Mouse (Mus musculus) gastrocnemius, postnatal 10 days (tissue): ENCODE results near the gene Lats1. TPM values are rescaled to one million over a fixed set of nuclear protein-coding genes. Genes with fewer than 3 reads are reported as not detected.
"Not testable (repeated sequence)": the region's sequence is repeated elsewhere in the genome, so short reads cannot be mapped to it uniquely, and the experiment has no call there.

Experiments used
- DNase-seq: peaks from one replicate; pipeline ENCODE4 v3.0.0; 2021; ENCODE audit warnings: mixed read lengths
- total RNA-seq, 2 experiments: library from RNA; stranded (reverse); gene quantifications; 2 replicates each; pipeline ENCODE4 v1.2.3; 2021

Lats1 gene
- total RNA-seq, 2 experiments from 2014 or later = 16.9 to 21.8 TPM

DNA sequence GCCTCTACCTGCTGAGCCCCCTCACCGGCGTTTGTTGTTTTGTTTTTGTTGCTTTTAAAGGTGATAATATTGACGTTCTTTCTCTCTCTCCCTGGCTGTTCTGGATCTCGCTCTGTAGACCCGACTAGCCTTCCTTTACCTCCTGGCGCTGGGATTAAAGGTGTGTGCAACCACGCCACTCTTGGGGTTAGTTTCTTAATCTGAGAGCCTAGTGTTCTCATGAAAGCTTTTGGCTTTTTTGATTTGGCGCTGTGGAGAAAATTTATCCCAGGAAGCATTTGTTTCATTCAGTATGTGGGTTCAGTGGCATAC, 45.4 kb downstream of the Lats1 start:
- DNase-seq = no peak

DNA sequence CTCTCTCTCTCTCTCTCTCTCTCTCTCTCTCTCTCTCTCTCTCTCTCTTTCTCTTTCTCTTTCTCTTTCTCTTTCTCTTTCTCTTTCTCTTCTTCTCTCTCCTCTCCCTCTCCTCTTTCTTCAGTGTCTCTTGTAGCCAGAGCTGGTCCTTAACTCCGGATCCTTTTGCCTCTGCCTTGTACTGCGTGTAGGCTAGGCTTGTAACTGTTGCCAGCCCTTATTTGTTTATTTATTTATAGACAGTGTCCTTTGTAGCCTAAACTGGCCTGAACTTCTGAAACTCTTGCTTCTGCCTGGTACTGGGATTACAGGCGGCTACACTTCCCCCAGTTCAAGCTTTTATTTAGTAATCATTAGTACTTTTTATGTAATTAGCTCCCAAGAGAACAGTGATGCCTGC, 46.0 kb downstream of the Lats1 start:
- DNase-seq = no peak

DNA sequence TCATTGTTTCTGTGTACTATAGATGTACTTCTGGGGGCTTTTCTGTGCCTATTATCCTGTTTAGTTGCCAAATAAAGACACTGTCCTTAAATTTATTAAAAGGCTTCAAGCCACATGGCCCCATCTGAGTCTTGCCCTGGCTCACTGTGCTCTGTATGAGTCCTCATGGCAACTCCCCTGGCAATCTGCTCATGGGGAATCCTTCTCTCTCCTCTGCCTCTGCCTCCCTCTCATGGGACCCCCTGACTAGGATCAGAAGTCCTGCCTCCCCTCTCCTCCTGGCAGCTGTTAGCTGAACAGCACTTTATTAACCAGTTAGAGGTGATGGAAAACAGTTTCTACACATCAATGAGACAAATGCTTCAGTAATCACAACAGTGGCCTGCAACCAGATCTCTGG, 50.6 kb downstream of the Lats1 start:
- no peak for DNase-seq

DNA sequence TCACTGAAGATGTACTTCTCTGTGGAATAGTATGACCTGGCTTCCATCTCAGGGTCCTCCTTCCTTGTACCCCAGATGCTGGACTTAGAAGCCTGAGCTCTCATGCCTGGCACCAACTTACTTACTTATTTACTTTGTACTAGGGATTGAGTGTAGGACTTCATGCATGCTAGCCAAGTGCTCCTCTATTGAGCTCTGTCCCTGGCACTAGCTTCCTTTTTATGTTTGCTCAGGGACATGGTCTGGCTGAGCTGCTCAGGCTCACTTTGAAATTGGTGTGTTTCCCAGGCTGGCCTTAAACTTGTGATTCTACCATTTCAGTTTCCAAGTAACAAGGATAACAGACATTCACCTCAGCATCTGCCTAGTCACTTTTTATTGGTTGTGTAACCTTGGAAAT, 56.1 kb downstream of the Lats1 start:
- DNase-seq = no peak

DNA sequence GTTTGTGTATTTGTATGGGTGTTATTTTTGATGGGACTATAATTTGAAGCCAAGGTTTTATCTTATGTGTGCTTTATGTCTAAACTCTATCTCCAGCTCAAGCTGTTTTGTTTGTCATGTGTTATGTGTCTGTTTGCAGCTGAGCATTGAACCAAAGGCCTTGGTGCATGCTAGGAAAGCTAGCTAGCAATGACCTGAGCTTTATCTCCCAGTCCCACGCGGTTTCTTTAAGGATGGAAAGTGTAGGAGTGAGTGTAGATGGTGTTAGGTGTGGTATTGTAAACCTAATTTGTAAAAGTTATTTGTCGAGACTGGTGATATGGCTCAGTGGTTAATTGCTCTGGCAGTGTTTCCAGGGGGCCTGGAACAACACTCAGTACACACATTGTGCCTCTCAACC, 56.9 kb downstream of the Lats1 start:
- DNase-seq = no peak

GRCm38 (mm10) chr10:7745528-7745927, 64.5 kb downstream of the Lats1 start:
- not testable (repeated sequence) for DNase-seq

DNA sequence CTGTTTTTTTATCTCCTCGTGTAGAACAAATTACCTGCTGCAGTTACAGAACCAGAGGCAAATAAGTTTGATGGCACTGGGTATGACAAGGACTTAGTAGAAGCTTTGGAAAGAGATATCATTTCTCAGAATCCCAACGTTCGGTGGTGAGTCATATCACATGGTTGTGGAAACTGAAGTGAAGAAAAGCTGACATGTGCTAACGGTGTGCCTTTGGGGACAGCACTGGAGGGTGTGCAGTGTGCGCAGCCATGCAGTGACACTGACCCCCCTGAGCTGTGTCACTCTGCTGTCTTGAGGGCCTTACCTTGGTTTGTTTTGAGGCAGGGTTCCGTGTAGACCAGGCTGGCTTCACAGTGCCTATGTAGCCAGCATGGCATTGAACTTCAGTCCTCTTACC, 67.7 kb downstream of the Lats1 start:
- DNase-seq = no peak

- DNase-seq = no peak
Measured at GRCm38 (mm10) chr10:7757544-7757943, 76.5 kb downstream of the Lats1 start.

Other genes starting within 250 kb of the Lats1 start
- gene Ulbp1, start 207.6 kb upstream of the Lats1 start, total RNA-seq = 10 to 100 TPM; 12.8 to 16.3 TPM
- gene Lrp11, start 91.4 kb upstream of the Lats1 start, total RNA-seq = 1 to 10 TPM; 2.2 to 2.3 TPM
- gene Nup43, start 13.7 kb upstream of the Lats1 start, total RNA-seq = 10 to 100 TPM in 1 of 2 experiments, 1 to 10 TPM in 1; 8.2 to 11.3 TPM
- gene Pcmt1, start 78 bp upstream of the Lats1 start, total RNA-seq = 100 to 1,000 TPM in 1 of 2 experiments, 10 to 100 TPM in 1; 99.4 to 100 TPM
- 10 to 100 TPM; 12.8 to 15.1 TPM for gene Katna1, start 44.8 kb downstream of the Lats1 start, total RNA-seq
- 10 to 100 TPM; 81.0 to 85.2 TPM for gene Ginm1, start 111.6 kb downstream of the Lats1 start, total RNA-seq
- 10 to 100 TPM; 14.5 to 17.6 TPM for gene Ppil4, start 111.7 kb downstream of the Lats1 start, total RNA-seq
- gene Zc3h12d, start 151.3 kb downstream of the Lats1 start, total RNA-seq = under 1 TPM; 0.05 to 0.09 TPM